Mouse (Mus musculus) layer of hippocampus, adult 18-20 months (tissue): ENCODE data around the gene Clec12b. TPM values are rescaled to one million over a fixed set of nuclear protein-coding genes. Genes with fewer than 3 reads are reported as not detected.
A peak's percentile ranks its signal among the peaks of the same experiment; 100 is the strongest.
"Not testable (repeated sequence)": the region's sequence is repeated elsewhere in the genome, so short reads cannot be mapped to it uniquely, and the experiment has no call there.

Source experiments
- DNase-seq, 2 experiments: peaks; one replicate each; pipeline ENCODE4 v3.0.0; 2022; ENCODE audit warnings: low spot score in 2 of 2
- total RNA-seq, 2 experiments: library from RNA; stranded (reverse); gene quantifications; 2 replicates each; pipeline ENCODE4 v1.2.3; 2021

Clec12b gene
- total RNA-seq, 2 experiments from 2014 or later = not detected

DNA sequence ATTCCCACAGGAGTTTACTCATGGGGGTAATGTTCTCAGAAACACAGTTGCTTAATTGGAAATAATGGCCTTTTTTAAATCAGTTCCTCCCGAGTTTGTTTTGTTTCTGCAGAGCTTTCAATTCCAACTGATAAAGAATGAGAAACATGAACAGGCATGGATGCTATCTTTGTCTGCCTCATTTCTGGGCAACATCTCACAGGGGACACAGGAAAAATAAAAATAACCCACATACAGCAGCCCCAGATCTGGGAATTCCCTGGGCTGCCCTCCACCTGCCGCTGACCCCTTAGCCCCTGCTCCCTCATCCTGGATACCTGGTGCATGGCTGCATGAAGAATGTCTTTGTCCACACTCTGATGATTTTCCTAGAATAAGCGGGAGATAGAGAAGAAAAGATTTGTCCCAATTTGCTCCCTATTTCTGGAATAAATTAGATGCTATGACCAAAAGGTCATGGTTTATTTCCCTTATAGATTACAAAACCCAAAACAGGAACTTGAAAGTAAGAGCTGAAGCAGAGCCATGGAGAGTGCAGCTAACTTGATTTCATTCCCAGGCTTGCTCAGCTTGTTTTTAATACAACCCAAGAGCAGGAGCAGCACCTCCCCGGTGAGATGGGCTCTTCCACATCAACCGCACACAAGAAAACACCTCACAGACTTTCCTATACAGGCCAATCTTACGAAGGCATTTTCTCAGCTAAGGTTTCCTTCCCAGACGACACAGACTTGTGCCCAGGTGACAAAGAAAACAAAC lies 16.1 kb downstream of the Clec12b start:
- DNase-seq = no peak

DNA sequence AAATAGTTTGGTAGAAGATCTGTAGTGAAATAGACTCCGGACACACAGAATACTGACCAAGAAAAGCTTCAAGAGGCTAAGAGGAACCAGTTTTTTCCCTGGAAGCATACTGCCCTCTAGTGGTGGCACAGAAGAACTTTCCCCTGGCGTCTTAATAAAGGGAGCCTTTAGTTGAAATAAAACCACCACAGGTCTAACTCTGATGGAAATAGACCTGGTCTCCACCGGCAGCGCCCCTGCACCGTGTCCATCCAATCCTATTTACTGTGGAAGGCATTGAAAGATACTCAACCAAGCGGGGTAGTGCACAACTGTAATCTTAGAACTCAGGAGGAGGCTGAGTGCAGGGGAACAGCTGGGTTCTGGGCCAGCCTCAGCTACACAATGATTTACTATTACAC lies 19.7 kb downstream of the Clec12b start:
- DNase-seq = peak in 1 of 2 experiments; percentile 4

DNA sequence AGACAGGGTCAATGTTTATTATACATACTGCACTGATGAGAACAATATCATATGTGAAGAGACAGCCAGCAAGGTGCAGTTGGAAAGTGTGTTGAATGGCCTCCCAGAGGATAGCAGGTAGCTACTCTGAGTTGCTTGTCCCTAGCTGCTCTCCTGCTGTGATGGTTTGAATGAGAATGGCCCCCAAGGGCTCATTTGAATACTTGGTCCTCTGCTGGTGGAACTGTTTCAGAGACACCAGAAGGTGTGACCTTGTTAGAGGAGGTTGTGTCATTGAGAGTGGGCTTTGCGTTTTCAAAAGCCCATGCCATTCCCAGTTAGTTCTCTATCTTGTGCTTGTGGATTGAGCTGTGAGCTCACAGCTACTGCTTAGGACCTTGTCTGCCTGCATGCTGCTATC lies 21.7 kb downstream of the Clec12b start:
- no peak for DNase-seq

DNA sequence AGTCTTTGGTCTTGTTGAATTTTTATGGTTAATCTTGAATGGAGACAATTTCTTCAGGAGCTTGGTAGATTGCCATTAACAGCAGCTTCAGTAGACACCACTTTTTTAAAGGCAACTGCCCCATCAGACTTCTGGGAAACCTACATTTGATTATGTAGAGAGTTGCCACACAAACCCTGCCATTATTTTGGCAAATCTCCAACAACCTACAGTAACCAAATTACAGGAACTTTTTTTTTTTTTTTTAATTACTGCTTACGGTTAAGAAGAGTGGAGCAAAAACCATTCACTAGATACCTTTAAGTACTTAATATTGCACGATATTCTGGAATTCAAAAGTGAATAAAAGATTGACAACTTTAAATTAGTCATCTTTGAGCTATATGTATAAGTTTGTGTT lies 26.2 kb downstream of the Clec12b start:
- no peak for DNase-seq

DNA sequence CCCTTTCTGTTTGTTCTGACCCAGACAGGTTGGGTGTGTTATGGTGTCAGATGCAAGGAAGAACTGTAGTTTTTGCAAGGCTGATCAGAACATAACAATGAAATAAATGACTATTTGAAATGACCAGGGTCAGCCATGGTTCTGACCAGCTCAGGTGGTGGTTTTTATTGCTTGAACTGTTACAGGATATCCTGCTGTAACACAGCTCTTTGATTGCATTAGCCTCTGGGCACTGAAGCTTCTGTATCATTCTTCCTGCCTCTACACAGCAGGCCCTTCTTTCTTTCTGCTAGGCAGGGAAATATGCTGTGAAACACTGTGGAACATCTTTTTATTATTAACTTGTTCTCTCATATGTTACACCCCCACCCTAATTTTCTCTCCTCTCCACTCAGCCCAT lies 29.2 kb downstream of the Clec12b start:
- DNase-seq = no peak

DNA sequence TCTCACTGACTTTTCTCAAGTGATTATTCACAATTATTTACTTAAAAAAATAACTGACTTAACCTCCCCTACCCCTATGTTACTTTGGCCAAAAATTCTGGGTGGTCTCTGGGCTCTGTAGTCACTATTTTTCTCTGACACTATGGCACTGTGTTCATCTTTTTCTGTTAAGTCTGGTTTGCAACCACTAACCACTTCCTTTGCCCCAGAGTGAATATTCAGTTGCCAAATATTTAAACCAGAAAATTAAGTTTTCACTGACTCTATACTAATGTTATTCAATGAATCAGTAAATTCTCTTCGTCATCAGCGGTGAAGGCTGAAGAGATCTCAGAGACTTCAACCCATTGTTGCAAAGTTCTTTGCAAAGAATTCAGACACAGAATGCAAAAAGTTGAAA lies 29.9 kb downstream of the Clec12b start:
- no peak for DNase-seq

DNA sequence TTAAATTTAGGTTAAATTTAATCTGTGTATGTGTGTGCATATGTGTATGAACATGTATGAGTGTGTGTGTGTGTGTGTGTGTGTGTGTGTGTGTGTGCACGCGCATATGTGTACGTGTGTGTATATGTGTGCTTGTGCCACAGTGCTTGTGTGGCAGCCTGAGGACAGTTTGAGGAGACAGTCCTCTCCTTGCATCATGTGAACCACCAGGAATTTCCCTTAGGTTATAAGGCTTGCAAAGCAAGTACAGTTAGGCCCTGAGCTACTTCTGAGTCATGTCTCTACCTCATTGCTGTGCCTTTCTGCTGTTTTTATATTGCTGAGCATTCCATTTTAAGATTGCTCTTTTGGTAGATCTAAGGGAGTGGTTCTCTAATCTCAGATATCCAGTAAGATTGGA lies 34.6 kb downstream of the Clec12b start:
- no peak for DNase-seq

DNA sequence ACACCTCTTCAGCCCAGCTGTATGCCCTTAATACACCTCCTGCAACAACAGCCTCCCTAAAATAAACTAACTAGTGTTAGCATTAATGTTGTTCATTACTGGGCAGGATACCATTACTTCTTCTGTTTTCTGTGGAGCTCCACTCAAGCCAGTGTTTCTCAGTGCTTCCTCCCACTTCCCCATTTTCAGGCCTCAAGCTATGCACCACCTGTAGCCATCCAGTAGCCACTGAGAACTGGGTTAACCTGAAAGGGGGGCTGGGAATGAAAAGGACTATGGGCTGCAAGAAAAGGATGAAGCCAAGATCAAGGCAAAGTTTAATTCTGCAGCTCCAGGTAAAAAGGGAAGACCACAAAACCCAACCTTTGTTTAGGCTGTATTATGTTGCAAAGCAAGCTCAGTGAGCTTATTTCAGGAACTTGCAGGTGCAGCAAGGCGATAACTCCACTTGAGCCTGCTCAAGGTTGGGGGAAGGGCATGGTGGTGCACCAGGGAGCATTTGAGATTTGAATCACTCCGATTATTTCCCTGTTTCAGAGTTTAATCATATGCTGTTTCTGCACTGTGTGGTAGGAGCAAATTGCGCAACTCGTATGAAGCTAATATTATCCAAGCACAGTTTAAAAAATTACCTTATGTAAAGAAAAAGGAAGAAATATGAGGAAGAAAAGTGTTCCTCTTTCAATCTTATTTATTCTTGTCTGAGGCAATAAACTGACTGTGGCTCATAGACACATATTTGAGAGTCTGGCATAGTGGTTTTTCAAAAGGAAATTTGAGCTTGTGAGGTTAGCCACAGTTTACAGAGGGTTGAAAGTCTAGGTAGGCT lies 35.9 kb downstream of the Clec12b start:
- no peak for DNase-seq

DNA sequence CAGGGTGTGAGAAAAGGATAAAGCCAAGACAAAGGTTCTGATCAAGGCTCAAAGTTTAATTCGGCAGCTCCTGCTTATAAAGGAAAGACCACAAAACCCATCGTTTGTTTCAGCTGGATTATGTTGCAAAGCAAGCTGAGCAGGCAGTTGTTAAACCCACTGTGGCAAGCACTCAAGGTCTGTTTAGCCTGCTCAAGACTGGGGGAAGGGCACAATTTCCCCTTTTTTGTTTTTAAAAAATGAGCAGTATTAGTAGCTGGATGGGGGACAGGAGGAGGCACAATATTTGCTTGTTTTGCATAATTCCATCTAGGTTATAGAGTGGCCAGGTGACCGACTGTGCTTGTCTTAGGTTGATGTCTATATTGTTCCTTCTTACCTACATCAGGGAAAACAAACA lies 41.3 kb downstream of the Clec12b start:
- no peak for DNase-seq

DNA sequence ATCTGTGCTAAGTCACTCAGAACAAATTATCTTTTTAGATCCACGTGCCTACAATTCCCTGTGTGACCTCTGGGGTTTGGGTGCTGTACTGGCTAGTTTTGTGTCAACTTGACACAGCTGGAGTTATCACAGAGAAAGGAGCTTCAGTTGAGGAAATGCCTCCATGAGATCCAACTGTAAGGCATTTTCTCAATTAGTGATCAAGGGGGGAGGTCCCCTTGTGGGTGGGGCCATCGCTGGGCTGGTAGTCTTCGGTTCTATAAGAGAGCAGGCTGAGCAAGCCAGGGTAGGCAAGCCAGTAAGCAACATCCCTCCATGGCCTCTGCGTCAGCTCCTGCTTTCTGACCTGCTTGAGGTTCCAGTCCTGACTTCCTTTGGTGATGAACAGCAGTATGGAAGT lies 43.3 kb downstream of the Clec12b start, which contains the start of gene Clec12a:
TSS of gene Clec12a (plus strand) at position 301 of the 400 bp plus-strand sequence.
- DNase-seq = not testable (repeated sequence)

DNA sequence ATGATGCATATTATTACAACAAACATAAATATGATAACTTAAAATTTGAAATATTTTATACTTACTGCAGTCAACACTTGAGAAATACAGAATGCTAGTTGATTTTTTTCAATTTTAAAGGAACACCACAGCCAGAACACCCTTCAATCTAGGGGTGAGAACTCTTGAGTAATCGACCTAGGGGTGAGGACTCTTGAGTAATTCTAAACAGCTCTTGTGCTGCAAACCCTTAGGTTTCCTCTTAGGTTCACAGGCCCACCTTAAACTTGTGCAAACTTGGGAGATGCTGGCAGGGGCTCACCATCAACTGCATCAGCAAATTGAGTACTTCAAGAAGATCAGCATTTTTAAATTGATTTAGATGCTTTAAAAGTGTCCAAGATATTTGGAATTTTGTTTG lies 47.9 kb downstream of the Clec12b start:
- DNase-seq = no peak

DNA sequence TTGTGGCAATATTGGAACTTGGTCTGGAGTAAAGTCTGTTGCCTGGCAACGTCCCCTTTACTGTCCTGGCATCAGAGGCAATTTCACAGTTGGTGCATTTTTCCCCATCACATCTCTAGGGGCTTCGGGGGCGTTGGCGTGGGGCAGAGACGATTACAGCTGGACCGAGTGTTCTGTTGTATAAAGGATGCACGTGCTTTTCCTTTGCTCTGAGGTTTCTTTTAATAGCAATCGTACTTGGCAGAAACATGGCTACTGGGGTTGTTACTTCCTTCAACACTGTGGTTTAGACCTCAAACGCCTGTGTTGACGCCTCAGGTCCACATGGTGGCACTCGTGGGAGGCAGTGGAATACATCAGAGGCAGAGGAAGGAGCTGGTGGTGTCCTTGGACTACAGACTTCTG lies 52.0 kb downstream of the Clec12b start:
- peak; percentile 4 to 51 for DNase-seq

DNA sequence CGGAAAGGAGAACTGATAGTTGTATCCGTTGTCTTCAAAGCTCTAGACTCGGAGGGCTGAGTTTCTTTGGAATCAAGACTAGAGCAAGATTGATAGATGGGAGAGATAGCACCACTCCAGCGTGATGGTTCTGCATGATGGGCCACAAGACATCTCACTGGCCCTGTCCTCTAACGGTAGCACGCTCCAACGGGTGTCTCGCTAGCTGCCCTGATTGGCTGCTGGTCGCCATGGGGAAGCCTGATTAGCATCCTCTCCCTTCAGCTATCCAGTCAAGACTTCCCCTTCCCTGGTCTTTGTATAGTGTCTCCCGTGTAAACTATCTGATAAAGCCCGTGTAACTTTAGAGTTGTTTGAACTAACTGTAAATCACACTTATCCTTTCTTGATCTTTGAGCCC lies 54.1 kb downstream of the Clec12b start, which contains the start of gene 4922502D21Rik:
TSS of gene 4922502D21Rik (minus strand) at position 187 of the 400 bp plus-strand sequence.
- no peak for DNase-seq

DNA sequence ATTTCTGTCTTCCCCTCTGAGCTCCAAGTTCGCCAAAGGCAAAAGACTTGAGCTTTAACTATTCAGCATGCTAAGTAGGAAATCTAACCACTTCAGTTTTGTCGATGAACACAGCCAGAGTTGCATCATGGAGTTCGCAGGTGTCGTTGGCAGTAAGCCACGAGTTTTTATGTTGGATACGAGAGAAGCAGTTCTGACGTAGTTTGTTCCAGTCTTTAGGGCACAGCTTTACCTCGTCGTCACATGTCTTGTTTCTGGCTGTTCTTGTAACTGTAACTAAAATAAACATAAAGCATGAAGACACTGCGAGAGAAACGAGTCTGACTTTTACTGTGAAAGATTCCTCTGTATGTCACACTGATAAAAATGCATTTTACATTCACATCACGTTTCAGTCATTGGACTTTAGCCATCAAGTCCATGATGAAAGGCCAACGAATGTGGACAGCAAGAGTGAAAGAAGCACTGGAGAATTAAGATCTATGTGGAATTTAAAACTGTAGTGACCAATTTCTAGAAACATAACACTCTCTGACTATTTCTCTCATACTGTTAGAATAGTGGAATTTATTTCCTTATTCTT lies 59.0 kb downstream of the Clec12b start:
- no peak for DNase-seq

DNA sequence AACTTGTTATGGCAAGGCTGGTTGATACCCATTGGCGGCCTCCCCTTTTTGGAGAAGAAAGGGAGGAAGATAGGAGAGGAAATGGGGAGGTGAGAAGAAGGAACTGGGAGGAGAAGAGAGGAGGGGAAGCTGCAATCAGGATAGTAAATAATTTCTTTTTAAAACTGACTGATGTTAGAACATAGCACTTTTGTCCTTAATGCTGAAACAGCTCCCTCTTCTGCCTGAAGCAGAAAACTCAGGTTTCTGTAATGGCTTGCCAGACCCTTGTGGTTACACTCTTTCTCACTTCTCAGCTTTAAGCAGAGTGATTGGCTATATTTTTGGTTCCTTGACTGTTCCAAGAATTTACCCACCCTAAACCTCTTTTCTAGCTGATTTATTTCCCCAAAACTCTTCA lies 59.7 kb downstream of the Clec12b start:
- DNase-seq = no peak

Other genes starting within 250 kb of the Clec12b start
- 1 to 10 TPM; 3.9 to 6.0 TPM for gene Clec2d, start 205.3 kb downstream of the Clec12b start, total RNA-seq
- gene Cd69, start 110.4 kb downstream of the Clec12b start, total RNA-seq = not detected
- gene 4922502D21Rik, start 54.1 kb downstream of the Clec12b start, total RNA-seq = not detected
- gene Clec12a, start 43.2 kb downstream of the Clec12b start, total RNA-seq = not detected
- not detected for gene Clec1b, start 11.4 kb upstream of the Clec12b start, total RNA-seq
- not detected for gene Clec9a, start 23.0 kb upstream of the Clec12b start, total RNA-seq
- gene Clec1a, start 66.1 kb upstream of the Clec12b start, total RNA-seq = 1 to 10 TPM; 4.2 TPM
- not detected for gene Olr1, start 121.3 kb upstream of the Clec12b start, total RNA-seq
- gene Tmem52b, start 126.7 kb upstream of the Clec12b start, total RNA-seq = not detected
- 100 to 1,000 TPM; 745 to 780 TPM for gene Gabarapl1, start 147.3 kb upstream of the Clec12b start, total RNA-seq
- gene Klre1, start 192.0 kb upstream of the Clec12b start, total RNA-seq = not detected
- gene Klrd1, start 205.9 kb upstream of the Clec12b start, total RNA-seq = not detected
- gene Klrk1, start 238.0 kb upstream of the Clec12b start, total RNA-seq = not detected